Mouse (Mus musculus) cortical plate, adult 2 months (tissue): ENCODE measurements around the gene Zfp248. TPM values are rescaled to one million over a fixed set of nuclear protein-coding genes. Genes with fewer than 3 reads are reported as not detected.

Source experiments
- H3K27ac ChIP-seq: fragments of 200-500 bp; 2 replicates; pipeline ENCODE4 v1.5.1; 2012; ENCODE audit warnings: low read length, control low read depth, inconsistent platforms; ENCODE audit not compliant: insufficient read depth
- H3K4me1 ChIP-seq: fragments of 200-500 bp; 2 replicates; pipeline ENCODE4 v1.6.1; 2011; ENCODE audit warnings: low read length; ENCODE audit not compliant: control insufficient read depth, insufficient read depth
- H3K4me3 ChIP-seq: fragments of 200-500 bp; 2 replicates; pipeline ENCODE4 v1.5.1; 2011; ENCODE audit warnings: mild to moderate bottlenecking, low read length, control low read depth; ENCODE audit not compliant: insufficient read depth
- CTCF ChIP-seq: fragments of 200-500 bp; IDR thresholded peaks from 2 replicates; pipeline ENCODE4 v1.5.1; 2011; ENCODE audit warnings: mild to moderate bottlenecking, control low read depth, low read length; ENCODE audit not compliant: insufficient read depth; ENCODE audit errors: extremely low read depth
- POLR2A ChIP-seq: fragments of 200-500 bp; IDR thresholded peaks from 2 replicates; pipeline ENCODE4 v1.6.1; 2011; ENCODE audit warnings: mild to moderate bottlenecking, low read length, control low read depth; ENCODE audit not compliant: insufficient read depth; ENCODE audit errors: extremely low read depth
- polyA plus RNA-seq: library from polyadenylated mRNA; depleted of rRNA; stranded (reverse); fragments of >200 nt; gene quantifications from 2 replicates; pipeline ENCODE4 v1.2.3, GENCODE M21; 2012; rRNA removed

Gene Zfp248
- polyA plus RNA-seq, 1 experiment, result 7.7 TPM

- peak; percentile 75 for TF ChIP-seq CTCF
- no peak for TF ChIP-seq POLR2A
- H3K27ac ChIP-seq, result no peak overlapping the region
- H3K4me3 ChIP-seq, result no peak overlapping the region
- H3K4me1 ChIP-seq, result no peaks in the 10 kb centered on the region
Observed at GRCm38 (mm10) chr6:118379451-118380167, 75.7 kb downstream of the Zfp248 start.

GRCm38 (mm10) chr6:118377611-118378010 is 77.7 kb downstream of the Zfp248 start:
- H3K27ac ChIP-seq, result no peak overlapping the region
- no peak overlapping the region for H3K4me3 ChIP-seq
- TF ChIP-seq POLR2A (no peak), CTCF (no peak)
- H3K4me1 ChIP-seq, result no peaks in the 10 kb centered on the region

Other genes starting within 250 kb of the Zfp248 start
- gene Bms1, start 36.1 kb downstream of the Zfp248 start, polyA plus RNA-seq, result 18.8 and 21.9 TPM in 2 replicates
- gene Zfp9, start 23.8 kb upstream of the Zfp248 start, polyA plus RNA-seq, result 15.1 and 16.5 TPM in 2 replicates
- gene Ankrd26, start 106.7 kb upstream of the Zfp248 start, polyA plus RNA-seq, result 7.0 and 7.1 TPM in 2 replicates